Mouse (Mus musculus) heart, embryonic 14.5 days (tissue): ENCODE data around the gene Tmem206. TPM values are rescaled to one million over a fixed set of nuclear protein-coding genes. Genes with fewer than 3 reads are reported as not detected.

Experiments used
- ATAC-seq: fragments of 200-750 bp; cut with Nextera tagmentation; 2 replicates; pipeline ENCODE4 v1.8.0; 2017; ENCODE audit warnings: low read depth, moderate TSS enrichment; ENCODE audit not compliant: insufficient number of reproducible peaks, insufficient read depth, low FRiP score
- H3K27ac ChIP-seq, 2 experiments: fragments of 200-500 bp in 1 of 2; fragments of 300-500 bp in 1 of 2; sonication (generic) in 1 of 2; replicated peaks in 1 of 2; 2 replicates each; pipeline ENCODE4 v1.5.1; 2012 to 2014; ENCODE audit warnings: low read depth in 2 of 2, low read length in 2 of 2, control low read depth in 1 of 2, mild to moderate bottlenecking in 1 of 2, mixed read lengths in 1 of 2; ENCODE audit not compliant: control insufficient read depth in 1 of 2, insufficient read depth in 1 of 2
- H3K27me3 ChIP-seq: fragments of 300-500 bp; sonication (generic); 2 replicates; pipeline ENCODE4 v1.6.1; 2014; ENCODE audit warnings: mild to moderate bottlenecking, low read length, control low read depth; ENCODE audit not compliant: control insufficient read depth, insufficient read depth
- H3K36me3 ChIP-seq: fragments of 300-500 bp; sonication (generic); 2 replicates; pipeline ENCODE4 v1.6.1; 2014; ENCODE audit warnings: mild to moderate bottlenecking, control low read depth, low read length, mixed read lengths; ENCODE audit not compliant: control insufficient read depth, insufficient read depth
- H3K4me1 ChIP-seq, 2 experiments: fragments of 200-500 bp in 1 of 2; fragments of 300-500 bp in 1 of 2; sonication (generic) in 1 of 2; 2 replicates each; pipeline ENCODE4 v1.6.1; 2012 to 2014; ENCODE audit warnings: low read length in 2 of 2, control low read depth in 1 of 2, mixed read lengths in 1 of 2; ENCODE audit not compliant: control insufficient read depth in 2 of 2, insufficient read depth in 2 of 2
- H3K4me2 ChIP-seq: fragments of 300-500 bp; sonication (generic); 2 replicates; pipeline ENCODE4 v1.6.1; 2014; ENCODE audit warnings: mild to moderate bottlenecking, low read length
- H3K4me3 ChIP-seq, 2 experiments: fragments of 200-500 bp in 1 of 2; fragments of 300-500 bp in 1 of 2; sonication (generic) in 1 of 2; 2 replicates each; pipeline ENCODE4 v1.5.1; 2012 to 2014; ENCODE audit warnings: low read length in 2 of 2, mild to moderate bottlenecking in 2 of 2, control low read depth in 1 of 2, low read depth in 1 of 2, moderate library complexity in 1 of 2; ENCODE audit not compliant: control insufficient read depth in 1 of 2, insufficient read depth in 1 of 2
- H3K9ac ChIP-seq: fragments of 300-500 bp; sonication (generic); 2 replicates; pipeline ENCODE4 v1.6.1; 2014; ENCODE audit warnings: mild to moderate bottlenecking, low read length
- H3K9me3 ChIP-seq: fragments of 300-500 bp; sonication (generic); 2 replicates; pipeline ENCODE4 v1.6.1; 2016; ENCODE audit warnings: low read length, control low read depth; ENCODE audit not compliant: control insufficient read depth
- WGBS: fragments of 180-500 bp; shearing (Covaris S2); extraction: QIAGEN DNeasy Blood & Tissue Kit; methylation state at CpG from one replicate; pipeline ENCODE4 v1.1.7; 2014; 5-methylcytosine and 5-hydroxymethylcytosine counted together
- polyA plus RNA-seq: library from polyadenylated mRNA; unstranded; fragments of >200 nt; fragmentation: Nextera tagmentation; extraction: Ambion mirVana; gene quantifications from 2 replicates; pipeline ENCODE4 v1.2.1, GENCODE M21; 2014

Tmem206 gene
- polyA plus RNA-seq, 1 experiment from 2014 or later: 20.9 TPM

- ATAC-seq: no peak
Measured at GRCm38 (mm10) chr1:191284502-191284901, 41.2 kb upstream of the Tmem206 start.

GRCm38 (mm10) chr1:191288762-191289161, 37.0 kb upstream of the Tmem206 start:
- peaks cover 5 to 6% of the 10 kb centered on the region in 2 experiments; a peak in 3 of 4 replicates for H3K4me1 ChIP-seq
- no peak for ATAC-seq
- H3K36me3 ChIP-seq: no peaks in the 10 kb centered on the region
- H3K27me3 ChIP-seq: no peaks in the 10 kb centered on the region
- H3K4me2 ChIP-seq: no peak overlapping the region
- no peak overlapping the region for H3K4me3 ChIP-seq
- H3K9ac ChIP-seq: no peak overlapping the region
- no peak overlapping the region for H3K27ac ChIP-seq
- WGBS: 39% methylated on average over 8 of the region's 8 CpGs
- H3K9me3 ChIP-seq: no peaks in the 10 kb centered on the region

More at GRCm38 (mm10) chr1:191284502-191284901, 41.2 kb upstream of the Tmem206 start:
- Histone ChIP-seq H3K9ac (no peak overlapping the region), H3K4me3 (no peak overlapping the region), H3K27ac (no peak overlapping the region), H3K4me2 (no peak overlapping the region), H3K36me3 (no peaks in the 10 kb centered on the region), H3K27me3 (no peaks in the 10 kb centered on the region), H3K9me3 (no peaks in the 10 kb centered on the region), H3K4me1 (no peaks in the 10 kb centered on the region; a peak in 1 of 4 replicates)
- 88% methylated on average over 8 of the region's 8 CpGs for WGBS

- H3K27ac ChIP-seq: peak overlapping the region in 1 of 2 experiments; percentile 8; a peak in 1 of 4 replicates
- H3K4me1 ChIP-seq: peaks cover 18 to 23% of the 10 kb centered on the region in 2 experiments
- no peak for ATAC-seq
- H3K4me2 ChIP-seq: no peak overlapping the region
- WGBS: 52% methylated on average over 5 of the region's 5 CpGs
- H3K36me3 ChIP-seq: no peaks in the 10 kb centered on the region
- no peaks in the 10 kb centered on the region for H3K9me3 ChIP-seq
- H3K27me3 ChIP-seq: no peaks in the 10 kb centered on the region
- no peak overlapping the region for H3K9ac ChIP-seq
- H3K4me3 ChIP-seq: no peak overlapping the region
Measured at GRCm38 (mm10) chr1:191292348-191292747, 33.4 kb upstream of the Tmem206 start.

GRCm38 (mm10) chr1:191293051-191293450, 32.7 kb upstream of the Tmem206 start:
- H3K4me3 ChIP-seq: no peak overlapping the region
- peaks cover 18 to 23% of the 10 kb centered on the region in 2 experiments for H3K4me1 ChIP-seq
- no peaks in the 10 kb centered on the region for H3K36me3 ChIP-seq
- no peaks in the 10 kb centered on the region for H3K27me3 ChIP-seq
- ATAC-seq: no peak
- no peaks in the 10 kb centered on the region for H3K9me3 ChIP-seq
- H3K4me2 ChIP-seq: no peak overlapping the region
- 78% methylated on average over 2 of the region's 2 CpGs for WGBS
- H3K27ac ChIP-seq: peak overlapping the region in 1 of 2 experiments; percentile 8; a peak in 1 of 4 replicates
- H3K9ac ChIP-seq: no peak overlapping the region

GRCm38 (mm10) chr1:191293996-191294795, 31.5 kb upstream of the Tmem206 start:
- Histone ChIP-seq H3K27me3 (no peaks in the 10 kb centered on the region), H3K36me3 (no peaks in the 10 kb centered on the region), H3K9me3 (no peaks in the 10 kb centered on the region), H3K4me1 (peaks cover 27 to 31% of the 10 kb centered on the region in 2 experiments), H3K4me2 (no peak overlapping the region), H3K9ac (no peak overlapping the region), H3K27ac (no peak overlapping the region), H3K4me3 (no peak overlapping the region)
- 56% methylated on average over 9 of the region's 9 CpGs for WGBS
- ATAC-seq: no peak

- Histone ChIP-seq H3K9ac (no peak overlapping the region), H3K36me3 (no peaks in the 10 kb centered on the region), H3K9me3 (no peaks in the 10 kb centered on the region), H3K27me3 (no peaks in the 10 kb centered on the region), H3K4me2 (no peak overlapping the region), H3K27ac (peak overlapping the region; percentile 3 to 61; a peak in 2 of 4 replicates), H3K4me3 (no peak overlapping the region), H3K4me1 (peaks cover 33 to 39% of the 10 kb centered on the region in 2 experiments)
- 23% methylated on average over 3 of the region's 3 CpGs for WGBS
- no peak for ATAC-seq
Measured at GRCm38 (mm10) chr1:191295784-191296183, 29.9 kb upstream of the Tmem206 start.

- Histone ChIP-seq H3K9me3 (no peaks in the 10 kb centered on the region), H3K4me2 (0 out of 2 replicates have a peak overlapping the region, but pooled peaks have one; percentile 22), H3K27ac (peak overlapping the region; percentile 3 to 61; a peak in 3 of 4 replicates), H3K9ac (0 out of 2 replicates have a peak overlapping the region, but pooled peaks have one; percentile 21), H3K36me3 (no peaks in the 10 kb centered on the region), H3K4me3 (no peak overlapping the region), H3K4me1 (peaks cover 33 to 39% of the 10 kb centered on the region in 2 experiments), H3K27me3 (no peaks in the 10 kb centered on the region)
- peak; percentile 55 for ATAC-seq
- 19% methylated on average over 5 of the region's 5 CpGs for whole genome bisulfite sequencing
Measured at GRCm38 (mm10) chr1:191296445-191296844, 29.3 kb upstream of the Tmem206 start.
